Mouse (Mus musculus) right cerebral cortex, postnatal 25 days (tissue): ENCODE results near the gene Slc5a11.

ENCODE experiments used
- DNase-seq: peaks from one replicate; pipeline ENCODE4 v3.0.0; 2022

Gene Slc5a11

DNA sequence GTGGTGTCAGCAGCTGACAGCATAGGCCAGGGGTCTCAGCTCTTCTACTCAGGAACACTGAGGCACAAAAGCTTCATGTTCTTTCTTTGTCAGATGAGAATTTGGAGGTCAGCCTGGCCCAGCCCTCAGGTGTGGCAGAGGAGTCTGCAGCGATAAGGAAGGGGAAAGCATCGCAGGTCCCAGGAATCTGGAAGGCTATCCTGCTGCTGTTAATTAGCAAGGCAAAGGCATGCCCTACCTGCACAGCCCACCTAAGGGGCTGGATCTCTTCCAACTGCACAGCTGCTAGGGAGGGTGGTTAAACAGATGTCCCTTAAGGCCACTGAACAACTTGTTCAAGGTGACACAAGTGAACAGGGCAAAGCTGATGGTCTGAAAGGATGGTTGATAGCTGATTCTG is 558 bp downstream of the Slc5a11 start:
- DNase-seq: no peak

DNA sequence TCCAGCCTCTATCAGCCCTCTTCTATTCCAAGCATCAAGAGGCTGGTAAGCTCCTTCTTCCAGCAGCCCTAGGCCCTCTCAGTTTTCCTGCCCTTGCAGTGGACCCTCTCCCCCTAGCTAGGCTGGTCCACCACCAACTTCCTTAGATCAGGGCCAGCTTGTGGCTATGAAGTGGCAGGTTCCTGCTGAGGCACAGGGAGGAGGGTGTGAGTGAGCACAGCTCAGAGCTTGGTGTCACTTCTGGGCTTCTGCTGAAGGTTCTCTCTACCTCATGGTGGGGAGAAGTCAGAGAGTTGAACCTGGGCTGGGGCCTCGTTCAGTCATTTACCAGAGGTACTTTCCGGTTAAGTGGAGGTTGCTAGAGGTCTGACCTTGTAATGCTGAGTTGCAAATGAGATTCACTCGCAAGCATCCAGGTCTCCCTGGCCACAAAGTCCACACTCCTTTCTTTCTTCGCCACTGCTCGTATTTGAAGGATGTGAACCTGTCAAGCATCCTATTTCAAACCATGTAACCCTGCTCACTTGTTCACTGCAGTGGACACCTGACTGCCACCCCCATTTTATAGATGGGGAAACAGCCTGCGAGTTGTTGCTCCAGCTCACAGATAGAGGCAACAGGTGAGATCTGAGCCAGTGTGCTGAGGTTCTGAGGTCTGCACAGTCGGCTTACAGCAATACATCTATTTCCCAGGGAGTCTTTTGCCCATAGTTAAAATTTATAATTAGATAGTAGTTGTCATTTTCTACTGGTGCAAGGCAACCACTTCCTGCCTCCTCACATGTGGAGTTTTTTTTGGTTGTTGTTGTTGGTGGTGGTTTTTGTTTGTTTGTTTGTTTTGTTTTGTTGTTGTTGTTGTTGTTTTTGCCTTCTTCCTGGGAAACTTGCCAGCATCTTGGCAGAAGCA is 3.1 kb downstream of the Slc5a11 start:
- DNase-seq: no peak

DNA sequence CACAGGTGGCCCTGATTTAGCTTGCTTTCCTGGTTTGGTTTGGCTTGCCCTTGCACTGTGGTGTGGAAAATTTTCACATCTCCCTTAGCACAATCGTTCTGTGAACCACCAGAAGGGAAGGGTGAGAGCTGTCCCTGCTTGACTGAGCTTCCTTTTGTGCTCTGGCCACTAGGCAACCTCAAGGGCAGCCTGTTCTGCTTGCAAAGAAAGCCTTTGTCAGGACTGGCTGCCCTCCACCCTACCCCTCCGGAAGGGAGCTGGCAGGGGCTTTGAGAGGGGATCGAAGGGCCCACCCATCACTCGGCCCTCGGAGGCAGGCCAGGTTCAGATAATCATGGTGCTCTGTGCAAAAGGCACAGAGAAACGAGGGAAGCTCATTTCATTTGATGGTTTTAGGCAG is 4.0 kb downstream of the Slc5a11 start:
- no peak for DNase-seq

DNA sequence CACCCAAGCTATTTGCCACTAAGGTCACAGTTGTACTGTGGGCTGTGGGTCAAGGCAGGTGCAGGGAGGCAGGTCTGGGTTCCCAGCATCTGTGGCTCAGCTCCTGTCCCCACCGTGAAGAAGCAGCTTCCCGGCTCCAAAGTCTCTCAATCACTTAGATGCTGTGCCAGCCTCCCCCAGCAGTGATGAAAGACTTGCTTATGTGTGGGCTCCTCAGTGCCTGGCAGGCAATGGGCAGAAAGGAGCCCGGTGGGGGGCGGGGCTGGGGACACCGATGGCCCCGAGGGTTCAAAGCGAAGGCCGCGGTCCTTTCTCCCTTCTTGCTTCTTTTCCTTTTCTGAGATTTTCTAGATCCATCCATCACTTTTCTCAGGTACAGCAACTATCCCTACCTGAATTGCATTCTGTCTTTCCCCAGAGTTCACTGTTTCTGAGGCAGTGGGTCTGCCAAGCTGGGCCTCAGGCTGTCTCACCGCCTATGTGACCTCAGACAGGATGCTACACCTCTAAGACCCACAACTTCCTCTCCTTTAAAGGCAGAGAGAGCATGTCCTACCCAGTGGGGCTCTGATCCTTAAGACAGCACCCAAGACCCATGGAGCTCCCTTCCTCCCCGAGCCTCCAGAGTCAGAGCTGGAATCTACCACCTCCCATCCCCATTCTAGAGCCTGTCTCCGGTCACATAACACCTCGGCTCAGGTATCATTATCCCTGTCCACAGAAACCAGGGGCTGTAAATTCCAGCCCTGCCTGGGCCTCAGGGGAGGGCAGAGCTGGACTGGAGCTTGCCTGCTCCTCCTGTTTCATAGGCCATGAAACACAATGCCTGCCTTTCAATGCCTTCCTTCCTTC is 5.4 kb downstream of the Slc5a11 start:
- DNase-seq: no peak

DNA sequence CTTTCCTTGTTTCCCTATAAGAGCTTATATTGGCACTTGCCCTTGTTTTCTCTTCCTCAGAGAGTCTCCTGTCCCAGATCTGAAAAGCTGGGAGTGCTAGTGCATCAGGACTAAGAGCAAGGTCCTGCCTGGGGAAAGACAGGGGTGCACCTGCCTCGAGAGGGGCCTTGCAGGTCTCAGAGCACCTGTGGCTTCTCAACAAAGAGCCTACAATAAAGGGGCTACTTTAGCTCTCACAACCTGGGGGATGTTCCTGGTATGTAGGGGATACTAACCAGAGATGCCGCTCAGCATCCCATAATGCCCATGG is 6.0 kb downstream of the Slc5a11 start:
- no peak for DNase-seq

DNA sequence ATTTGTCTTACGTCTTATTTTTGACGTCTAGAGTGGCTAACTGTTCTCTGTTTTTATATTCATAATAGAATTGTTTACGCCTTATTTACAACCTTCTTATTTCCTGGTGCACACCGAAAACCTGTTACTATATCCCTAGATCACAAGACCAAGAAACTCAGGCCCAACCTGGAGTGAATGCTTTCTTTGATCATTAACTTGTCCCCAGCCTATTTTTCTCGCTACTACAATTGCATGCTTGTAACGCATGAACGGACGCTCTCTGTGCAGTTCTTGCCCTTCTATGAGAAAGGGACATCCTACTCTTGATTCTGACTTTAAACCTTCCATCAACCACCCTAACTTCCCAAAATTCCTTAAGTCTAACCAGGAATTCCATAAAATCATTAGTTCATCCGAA is 9.5 kb downstream of the Slc5a11 start:
- no peak for DNase-seq

DNA sequence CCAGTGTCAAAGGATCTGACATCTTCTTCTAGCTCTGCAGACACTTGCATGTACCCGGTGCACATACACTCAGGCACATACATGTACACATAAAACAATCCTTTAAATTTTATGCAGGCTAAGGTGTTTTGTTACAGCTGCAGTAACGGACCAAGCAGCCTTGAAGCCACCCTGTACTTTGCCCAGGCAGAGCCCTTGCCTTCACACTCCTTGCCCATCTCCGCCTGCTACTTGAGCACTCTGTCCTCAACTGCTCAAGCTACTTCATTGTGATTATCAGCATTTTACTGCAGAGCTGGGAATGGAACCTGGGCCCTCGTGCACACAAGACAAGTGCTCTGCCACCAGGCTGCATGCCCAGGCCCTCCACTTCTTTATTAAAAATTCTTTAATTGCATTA is 10.6 kb downstream of the Slc5a11 start:
- DNase-seq: no peak

DNA sequence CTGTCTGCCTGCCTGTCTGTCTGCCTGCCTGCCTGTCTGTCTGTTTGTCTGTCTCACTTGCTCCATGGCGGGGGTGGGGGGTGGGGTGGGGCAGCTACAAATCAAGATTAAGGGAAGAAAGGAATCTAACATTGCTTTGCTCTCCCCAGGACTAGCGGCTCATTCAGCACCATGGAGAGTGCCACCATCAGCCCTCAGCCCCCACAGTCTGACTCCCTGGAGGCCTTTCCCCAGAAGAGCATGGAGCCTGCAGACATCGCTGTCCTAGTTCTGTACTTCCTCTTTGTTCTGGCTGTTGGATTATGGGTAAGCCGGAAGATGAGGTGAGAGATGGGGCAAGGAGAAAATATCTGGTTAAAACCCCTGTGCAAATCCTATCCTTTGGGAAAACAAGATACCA is 20.9 kb downstream of the Slc5a11 start:
- no peak for DNase-seq

DNA sequence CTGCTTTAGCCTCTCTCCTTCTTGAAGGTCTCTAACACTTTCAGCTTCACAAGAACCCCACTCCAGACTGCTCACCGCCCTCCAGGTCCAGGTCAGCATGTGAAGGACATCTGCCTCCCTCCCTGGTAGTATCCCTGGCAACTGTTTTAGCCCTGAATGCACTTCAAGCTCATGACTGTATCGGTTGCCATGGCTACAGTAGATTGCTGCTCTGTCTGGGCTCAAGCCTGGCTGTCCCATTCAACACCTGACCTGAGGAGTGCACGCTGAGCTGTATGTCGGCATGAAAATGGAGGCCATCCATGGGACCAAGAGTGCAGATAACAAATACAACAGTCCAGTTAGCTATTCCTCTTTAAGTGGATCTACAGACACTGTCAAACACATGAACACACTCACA is 24.0 kb downstream of the Slc5a11 start:
- no peak for DNase-seq

DNA sequence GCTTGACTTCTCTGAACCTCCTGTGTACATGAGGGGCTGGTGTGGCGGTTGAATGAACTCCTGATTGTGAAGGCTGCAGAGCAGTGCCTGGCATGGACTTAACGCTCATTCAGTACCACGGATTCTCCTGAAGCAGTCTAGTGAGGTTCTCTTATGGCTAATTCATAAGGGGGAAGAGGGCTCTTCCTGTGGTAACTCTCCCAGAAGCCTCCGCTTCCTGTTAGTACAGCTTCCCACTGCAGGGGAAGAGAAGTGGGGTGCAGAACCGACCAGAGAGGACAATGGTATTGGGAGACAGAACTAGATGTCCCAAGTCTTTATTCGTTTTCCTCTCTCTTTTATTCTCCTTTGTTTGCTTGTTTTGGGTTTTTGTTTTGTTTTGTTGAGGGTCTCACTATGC is 25.5 kb downstream of the Slc5a11 start:
- DNase-seq: no peak

DNA sequence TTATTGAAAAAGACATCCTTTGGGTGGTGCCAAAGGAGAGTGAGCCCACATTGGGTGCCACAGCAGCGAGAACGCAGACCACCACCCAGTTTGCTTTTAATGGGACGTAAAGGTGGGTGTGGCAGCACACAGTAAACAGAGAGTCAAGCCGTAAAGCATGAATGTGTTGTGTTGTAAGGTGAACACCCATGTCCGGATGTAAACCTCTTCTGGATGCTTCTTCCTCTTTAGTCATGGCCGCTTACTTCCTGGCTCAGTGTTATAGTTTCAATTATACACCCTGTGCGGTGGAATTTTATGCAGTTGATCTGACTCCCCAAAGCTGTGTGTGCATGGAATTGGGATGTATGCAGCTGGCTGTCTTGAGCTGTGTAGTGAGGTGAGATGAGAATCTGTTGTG is 27.7 kb downstream of the Slc5a11 start:
- DNase-seq: no peak

DNA sequence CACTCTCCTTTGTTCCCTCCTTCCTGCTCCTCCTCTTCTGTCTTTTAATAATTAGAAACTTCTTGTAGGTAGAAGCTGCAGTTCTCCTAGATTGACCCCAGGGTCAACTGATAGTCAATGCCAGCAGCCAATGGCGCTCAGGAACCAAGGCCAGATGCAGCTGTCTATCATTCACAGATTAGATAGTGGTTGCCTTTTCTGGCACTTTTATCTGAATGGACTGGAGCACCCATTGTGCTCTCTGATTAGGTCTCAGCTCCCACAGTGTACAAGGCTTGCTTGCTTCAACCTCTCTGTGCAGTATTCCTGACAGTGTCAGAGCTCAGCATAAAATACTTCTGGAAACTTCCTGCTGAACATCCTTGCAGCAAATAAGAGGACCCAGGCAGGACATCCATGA is 30.3 kb downstream of the Slc5a11 start:
- no peak for DNase-seq

DNA sequence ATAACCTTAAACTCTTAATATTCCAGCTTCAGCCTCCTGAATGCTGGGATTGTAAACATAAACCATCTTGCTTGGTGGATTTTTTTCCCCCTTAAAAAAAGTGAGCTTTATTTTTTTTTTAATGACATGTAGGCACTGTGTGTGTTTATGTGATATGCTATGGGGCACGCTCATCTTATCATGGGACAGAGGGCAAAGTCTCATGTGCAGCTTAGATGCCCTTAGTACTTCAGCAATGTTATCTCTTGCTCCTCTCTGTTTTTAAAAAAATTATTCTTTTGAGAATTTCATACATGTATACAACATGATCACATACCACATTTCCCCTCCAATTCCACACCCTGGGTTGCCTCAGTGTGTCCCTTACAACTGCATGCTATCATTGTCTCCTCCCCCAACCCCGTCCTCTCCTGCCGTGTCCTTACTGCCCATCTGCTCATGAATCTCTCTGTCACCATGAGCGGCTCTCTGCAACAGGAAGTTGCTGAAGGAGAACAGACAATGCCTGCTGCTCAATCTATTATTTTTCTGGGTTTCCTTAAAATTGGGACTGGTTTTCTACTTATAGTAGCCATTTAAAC is 32.0 kb downstream of the Slc5a11 start:
- DNase-seq: no peak

DNA sequence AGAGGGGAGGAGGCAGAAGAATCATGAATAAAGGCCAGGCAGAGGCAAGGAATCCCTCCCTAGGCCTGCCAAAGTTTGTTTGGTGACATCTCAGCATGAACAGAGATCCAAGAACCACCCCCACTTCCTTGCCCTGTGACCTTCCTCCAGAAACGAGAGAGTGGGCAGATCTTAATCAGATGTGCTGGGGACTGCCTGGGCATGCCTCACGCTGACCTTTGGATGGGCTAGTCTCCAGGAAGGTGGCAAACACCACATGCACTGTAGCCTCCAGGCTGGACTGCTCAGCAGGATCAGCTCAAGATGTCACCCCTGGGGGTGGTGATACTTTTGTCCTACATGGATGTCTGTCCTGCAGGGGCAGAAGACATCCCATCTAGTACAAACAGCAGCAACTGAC is 33.6 kb downstream of the Slc5a11 start:
- no peak for DNase-seq

DNA sequence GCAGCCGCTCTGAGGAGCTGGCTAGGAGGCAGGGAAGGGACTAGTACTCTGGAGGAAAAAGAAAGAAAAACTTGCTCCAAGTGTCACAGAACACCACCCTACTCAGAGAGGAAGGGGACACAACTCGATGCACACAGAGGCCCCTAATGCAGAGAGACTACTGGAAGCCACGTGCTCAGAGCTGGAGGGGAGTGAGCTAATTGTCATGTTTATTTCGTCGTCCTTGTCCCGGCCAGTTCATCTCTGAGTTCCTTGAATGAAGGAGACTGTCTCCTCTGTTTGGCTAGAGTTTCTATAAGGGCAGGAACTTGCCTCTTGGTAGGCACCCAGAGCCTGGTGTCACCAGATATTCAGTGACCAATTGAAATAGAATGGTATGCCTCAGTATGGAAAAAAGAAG is 36.8 kb downstream of the Slc5a11 start:
- no peak for DNase-seq

DNA sequence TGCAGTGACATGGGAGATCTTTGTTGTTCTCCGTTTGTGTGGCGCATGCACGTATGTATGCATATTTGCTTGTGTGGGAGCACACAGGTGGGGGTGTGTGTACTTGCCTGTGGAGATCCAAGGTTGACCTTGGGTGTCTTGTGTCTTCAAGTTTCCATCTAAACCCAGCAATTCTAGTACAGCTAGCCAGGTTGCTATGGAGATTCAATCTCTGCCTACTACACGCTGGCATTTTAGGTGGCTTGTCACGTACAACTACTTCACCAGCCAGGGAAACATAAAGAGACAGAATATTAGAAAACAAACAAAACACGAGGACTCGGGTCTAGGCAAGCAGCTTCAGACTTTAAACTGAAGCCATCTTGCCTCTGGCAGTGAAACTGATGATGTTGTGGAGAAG is 38.8 kb downstream of the Slc5a11 start:
- no peak for DNase-seq

DNA sequence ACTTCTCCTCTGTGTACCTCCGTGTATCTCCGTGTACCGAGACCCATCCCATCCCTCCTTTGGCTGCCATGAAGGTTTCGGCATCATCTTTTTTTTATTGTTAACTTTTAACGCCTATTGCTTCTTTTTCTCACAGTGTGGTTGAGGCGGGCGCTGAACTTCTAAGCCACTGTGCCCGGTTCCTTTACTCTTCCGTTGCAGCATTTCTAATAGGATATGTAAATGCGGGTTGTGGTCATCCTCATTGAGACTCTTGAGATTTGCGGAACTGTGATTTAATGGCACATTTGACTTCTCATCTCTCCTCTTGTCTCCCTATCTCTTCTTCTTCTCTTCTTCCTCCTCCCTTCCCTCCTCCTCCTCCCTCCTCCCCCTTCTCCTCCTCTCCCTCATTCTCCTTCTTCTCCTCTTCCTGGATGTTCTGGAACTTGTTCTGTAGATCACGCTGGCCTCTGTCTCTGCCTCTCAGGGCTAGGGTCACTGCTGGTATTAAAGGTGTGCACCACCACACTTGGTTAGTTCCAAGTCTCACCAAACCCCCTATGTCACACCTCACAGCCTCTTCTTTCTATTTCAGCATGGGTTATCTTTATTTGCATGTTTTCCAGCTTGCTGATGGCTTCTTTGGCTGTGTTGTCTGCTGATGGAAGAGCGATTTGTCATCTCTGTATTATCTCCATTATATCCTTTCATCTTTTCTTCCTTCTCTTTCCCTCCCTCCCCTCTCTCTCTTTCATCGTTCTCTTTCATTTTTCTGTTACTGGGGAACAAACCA is 39.8 kb downstream of the Slc5a11 start:
- DNase-seq: no peak

DNA sequence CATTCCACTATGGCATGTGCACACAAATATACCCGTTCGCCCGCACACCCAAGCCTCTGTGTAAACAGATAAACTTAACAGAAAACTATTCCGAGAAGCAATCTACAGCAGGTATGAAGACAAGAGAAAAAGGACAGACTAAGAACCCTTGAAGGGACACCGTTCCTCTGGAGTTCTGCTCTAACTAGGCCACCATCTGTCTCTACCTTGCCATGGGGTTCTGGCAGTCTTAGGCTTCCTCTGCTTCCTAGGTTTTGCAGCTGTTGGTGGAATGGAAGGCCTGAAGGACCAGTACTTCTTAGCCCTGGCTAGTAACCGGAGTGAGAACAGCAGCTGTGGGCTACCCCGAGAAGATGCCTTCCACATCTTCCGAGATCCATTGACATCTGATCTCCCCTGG is 43.5 kb downstream of the Slc5a11 start:
- DNase-seq: no peak

DNA sequence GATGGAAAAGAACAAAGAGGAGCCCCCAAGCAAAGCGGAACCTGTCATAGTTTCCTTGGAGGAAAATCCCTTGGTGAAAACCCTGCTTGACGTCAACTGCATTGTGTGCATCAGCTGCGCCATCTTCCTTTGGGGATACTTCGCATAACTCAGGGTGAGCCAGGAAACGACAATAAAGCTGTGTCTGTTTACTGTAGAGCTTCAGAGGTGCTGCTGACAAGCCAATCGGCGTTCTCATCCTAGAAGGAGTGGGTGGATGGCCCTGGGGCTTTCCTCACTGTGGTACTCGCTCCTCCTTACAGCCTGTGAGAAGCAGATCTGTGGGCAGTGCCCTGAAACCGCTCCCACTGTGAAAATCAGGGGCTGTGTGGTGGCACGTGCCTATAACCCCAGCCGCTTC is 58.5 kb downstream of the Slc5a11 start:
- no peak for DNase-seq

DNA sequence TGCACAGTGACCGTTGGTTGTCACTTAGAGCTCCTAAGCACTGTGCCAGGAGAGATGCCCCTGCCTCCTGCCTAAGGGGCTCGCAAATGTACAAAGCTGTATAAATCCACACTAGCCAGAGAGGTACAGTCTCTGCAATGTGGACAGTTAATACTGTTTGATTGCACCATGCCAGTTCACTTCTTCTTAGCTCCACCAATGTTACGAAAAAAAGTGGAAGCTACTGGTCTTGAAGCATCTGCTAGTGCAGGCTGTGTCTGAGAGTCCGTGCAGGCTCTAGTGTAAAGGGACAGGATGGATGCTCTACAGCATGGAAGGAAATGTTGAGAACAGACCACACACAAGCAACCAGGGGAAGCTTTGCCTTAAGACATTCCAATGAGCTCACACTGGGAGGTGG is 62.0 kb downstream of the Slc5a11 start:
- DNase-seq: no peak

DNA sequence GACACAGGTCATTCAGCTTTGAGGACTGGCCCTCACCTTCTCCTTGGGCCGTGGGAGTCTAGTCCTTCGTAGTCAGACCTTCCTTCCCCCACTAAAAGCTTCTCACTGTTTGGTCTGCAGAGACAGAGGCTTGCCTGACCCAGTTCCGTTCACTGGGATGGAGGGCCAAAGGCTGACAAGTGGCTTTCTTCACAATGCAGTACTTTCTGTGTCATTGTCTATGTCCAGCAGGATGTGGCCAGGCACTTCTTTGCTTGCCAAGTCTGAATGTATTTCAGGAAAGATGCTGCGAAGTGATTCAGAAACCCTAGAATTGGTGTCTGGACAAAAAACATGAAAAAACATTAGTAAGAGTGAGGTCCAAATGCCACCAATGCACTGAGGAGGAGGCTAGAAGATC is 65.2 kb downstream of the Slc5a11 start:
- DNase-seq: no peak

DNA sequence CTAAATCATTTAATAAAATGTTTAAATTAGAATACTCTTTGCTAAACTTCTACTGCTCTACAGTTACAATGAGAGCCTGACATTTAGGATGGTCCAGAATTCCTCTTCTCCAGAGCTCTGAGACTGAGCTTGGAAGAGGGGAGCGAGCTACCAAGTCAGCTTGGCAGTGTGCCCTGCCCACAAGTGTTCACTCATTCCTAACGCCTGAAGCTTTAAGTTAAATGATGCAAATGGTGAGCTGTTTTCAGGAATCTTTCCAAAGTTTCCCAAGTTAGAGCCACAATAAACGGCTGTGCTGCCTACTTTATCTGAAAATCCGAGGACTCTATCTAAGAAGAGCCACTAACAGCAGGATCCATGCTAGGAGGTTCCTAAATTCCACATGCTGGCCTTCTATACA is 69.2 kb downstream of the Slc5a11 start:
- peak; percentile 51 for DNase-seq

DNA sequence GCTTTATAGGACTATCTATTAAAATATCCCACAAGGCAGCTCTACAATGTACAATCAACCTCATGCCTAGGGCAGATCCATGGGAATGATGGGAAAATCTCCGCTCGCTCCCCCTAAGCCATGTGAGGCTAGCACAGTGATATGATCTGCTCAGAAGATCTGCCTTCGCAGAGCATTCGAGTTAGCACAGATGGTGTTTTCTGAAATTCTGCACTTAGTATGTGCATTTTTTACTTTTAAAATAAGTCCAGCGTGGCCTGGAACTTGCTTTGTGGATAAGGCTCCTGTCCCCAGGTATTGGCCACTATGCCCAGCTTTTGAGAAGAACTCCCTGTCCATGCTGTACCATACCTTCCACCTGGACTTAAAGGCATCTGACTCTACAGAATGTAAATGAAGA is 71.3 kb downstream of the Slc5a11 start:
- no peak for DNase-seq
